Mouse (Mus musculus): ENCODE results near the gene Tmem11.

DNA sequence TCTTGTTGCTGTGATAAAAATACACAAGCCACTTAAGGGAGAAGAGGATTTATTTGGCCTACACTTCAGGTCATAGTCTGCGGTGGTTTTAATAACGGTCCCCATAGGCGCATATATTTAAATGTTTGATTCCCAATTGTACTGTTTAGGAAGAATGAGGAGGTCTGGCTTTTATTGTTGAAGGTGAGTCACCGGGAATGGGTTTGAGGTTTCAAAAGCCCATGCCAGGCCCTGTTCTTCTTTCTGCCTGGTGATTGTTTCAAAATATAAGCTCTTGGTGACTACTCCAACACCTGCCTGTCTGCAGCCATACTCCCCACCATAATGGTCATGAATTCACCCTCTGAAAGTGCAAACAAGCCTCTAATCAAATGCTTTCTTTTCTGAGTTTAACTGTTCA, 1.5 kb upstream of the Tmem11 start:
- TF ChIP-seq TAL1 (IDR thresholded peaks at IDR 0.05; ENCODE audit: low read length): no peak
- TF ChIP-seq GATA1 (IDR thresholded peaks at IDR 0.05; ENCODE audit: low read length): no peak
